Mouse (Mus musculus) telencephalon, adult 2 months (tissue): ENCODE results near the gene Vmo1.
"Not testable (repeated sequence)": the region's sequence is repeated elsewhere in the genome, so short reads cannot be mapped to it uniquely, and the experiment has no call there.

Source experiments
- DNase-seq: peaks from one replicate; pipeline ENCODE4 v3.0.0-alpha.2; 2011; ENCODE audit warnings: low read depth, low spot score

The Vmo1 gene

GRCm38 (mm10) chr11:70520178-70520769, 5.9 kb upstream of the Vmo1 start:
- no peak for DNase-seq

GRCm38 (mm10) chr11:70518923-70519322, 4.5 kb upstream of the Vmo1 start, which contains the start of gene Gltpd2:
TSS of gene Gltpd2 (plus strand) at chr11:70519196.
- no peak for DNase-seq

GRCm38 (mm10) chr11:70518436-70518835, 4.0 kb upstream of the Vmo1 start:
- no peak for DNase-seq

- DNase-seq, result no peak
Observed at GRCm38 (mm10) chr11:70516352-70516751, 1.9 kb upstream of the Vmo1 start.

- DNase-seq, result no peak
Observed at GRCm38 (mm10) chr11:70513520-70513919, 896 bp downstream of the Vmo1 start.

GRCm38 (mm10) chr11:70512709-70513342, 1.6 kb downstream of the Vmo1 start:
- no peak for DNase-seq

- DNase-seq, result no peak
Observed at GRCm38 (mm10) chr11:70511825-70512224, 2.6 kb downstream of the Vmo1 start.

GRCm38 (mm10) chr11:70511242-70511641, 3.2 kb downstream of the Vmo1 start:
- no peak for DNase-seq

- DNase-seq, result peak; percentile 38
Observed at GRCm38 (mm10) chr11:70509753-70510564, 4.5 kb downstream of the Vmo1 start.

- no peak for DNase-seq
Observed at GRCm38 (mm10) chr11:70506962-70507515, 7.4 kb downstream of the Vmo1 start.

- no peak for DNase-seq
Observed at GRCm38 (mm10) chr11:70506385-70506784, 8.0 kb downstream of the Vmo1 start.

- no peak for DNase-seq
Observed at GRCm38 (mm10) chr11:70504970-70505369, 9.4 kb downstream of the Vmo1 start, which contains the start of gene Tm4sf5. TSS of gene Tm4sf5 (plus strand) at chr11:70505244.

GRCm38 (mm10) chr11:70502018-70502417, 12.4 kb downstream of the Vmo1 start:
- DNase-seq, result no peak

- no peak for DNase-seq
Observed at GRCm38 (mm10) chr11:70500476-70500812, 14.0 kb downstream of the Vmo1 start.

GRCm38 (mm10) chr11:70499566-70500475, 14.6 kb downstream of the Vmo1 start:
- no peak for DNase-seq

- peak; percentile 33 for DNase-seq
Observed at GRCm38 (mm10) chr11:70489684-70490083, 24.7 kb downstream of the Vmo1 start.

- DNase-seq, result peak; percentile 17
Observed at GRCm38 (mm10) chr11:70489138-70489537, 25.3 kb downstream of the Vmo1 start.

GRCm38 (mm10) chr11:70487816-70488215, 26.6 kb downstream of the Vmo1 start:
- DNase-seq, result no peak

- no peak for DNase-seq
Observed at GRCm38 (mm10) chr11:70485498-70485897, 28.9 kb downstream of the Vmo1 start.

GRCm38 (mm10) chr11:70474872-70475534, 39.4 kb downstream of the Vmo1 start:
- DNase-seq, result no peak

- DNase-seq, result not testable (repeated sequence)
Observed at GRCm38 (mm10) chr11:70473291-70473690, 41.1 kb downstream of the Vmo1 start.
